Mouse (Mus musculus): ENCODE results near the gene Smyd3. TPM values are rescaled to one million over a fixed set of nuclear protein-coding genes. Genes with fewer than 3 reads are reported as not detected.

Gene Smyd3
- total RNA-seq, 2 experiments from 2014 or later: 19.8 to 22.9 TPM

- ATAC-seq (replicated peaks; ENCODE audit: poor library complexity): no peak
Observed at GRCm38 (mm10) chr1:179238639-179239038, 279.2 kb downstream of the Smyd3 start.

GRCm38 (mm10) chr1:179237989-179238388 lies 279.9 kb downstream of the Smyd3 start:
- peak; percentile 72 for ATAC-seq (replicated peaks; ENCODE audit: poor library complexity)

GRCm38 (mm10) chr1:179236217-179236840 lies 281.5 kb downstream of the Smyd3 start:
- ATAC-seq (replicated peaks; ENCODE audit: poor library complexity): no peak

- ATAC-seq (replicated peaks; ENCODE audit: poor library complexity): peak; percentile 98
Observed at GRCm38 (mm10) chr1:179231777-179232661, 285.8 kb downstream of the Smyd3 start.

GRCm38 (mm10) chr1:179229515-179229914 lies 288.3 kb downstream of the Smyd3 start:
- no peak for ATAC-seq (replicated peaks; ENCODE audit: poor library complexity)

- ATAC-seq (replicated peaks; ENCODE audit: poor library complexity): 0 out of 2 replicates have a peak, but pooled peaks have one; percentile 17
Observed at GRCm38 (mm10) chr1:179220290-179220689, 297.6 kb downstream of the Smyd3 start.

- no peak for ATAC-seq (replicated peaks; ENCODE audit: poor library complexity)
Observed at GRCm38 (mm10) chr1:179218061-179218460, 299.8 kb downstream of the Smyd3 start.

- ATAC-seq (replicated peaks; ENCODE audit: poor library complexity): no peak
Observed at GRCm38 (mm10) chr1:179217036-179217435, 300.8 kb downstream of the Smyd3 start.

GRCm38 (mm10) chr1:179213381-179213780 lies 304.5 kb downstream of the Smyd3 start:
- ATAC-seq (replicated peaks; ENCODE audit: poor library complexity): no peak

- no peak for ATAC-seq (replicated peaks; ENCODE audit: poor library complexity)
Observed at GRCm38 (mm10) chr1:179212295-179212694, 305.5 kb downstream of the Smyd3 start.

GRCm38 (mm10) chr1:179211313-179211712 lies 306.5 kb downstream of the Smyd3 start:
- ATAC-seq (replicated peaks; ENCODE audit: poor library complexity): no peak

- ATAC-seq (replicated peaks; ENCODE audit: poor library complexity): no peak
Observed at GRCm38 (mm10) chr1:179207846-179208595, 309.8 kb downstream of the Smyd3 start.

- ATAC-seq (replicated peaks; ENCODE audit: poor library complexity): no peak
Observed at GRCm38 (mm10) chr1:179207180-179207741, 310.6 kb downstream of the Smyd3 start.

- no peak for ATAC-seq (replicated peaks; ENCODE audit: poor library complexity)
Observed at GRCm38 (mm10) chr1:179198517-179199200, 319.2 kb downstream of the Smyd3 start.

GRCm38 (mm10) chr1:179197821-179198516 lies 319.9 kb downstream of the Smyd3 start:
- ATAC-seq (replicated peaks; ENCODE audit: poor library complexity): no peak

GRCm38 (mm10) chr1:179197156-179197555 lies 320.7 kb downstream of the Smyd3 start:
- no peak for ATAC-seq (replicated peaks; ENCODE audit: poor library complexity)

- peak; percentile 55 for ATAC-seq (replicated peaks; ENCODE audit: poor library complexity)
Observed at GRCm38 (mm10) chr1:179196422-179196821, 321.4 kb downstream of the Smyd3 start.

GRCm38 (mm10) chr1:179192781-179193180 lies 325.1 kb downstream of the Smyd3 start:
- no peak for ATAC-seq (replicated peaks; ENCODE audit: poor library complexity)

- ATAC-seq (replicated peaks; ENCODE audit: poor library complexity): no peak
Observed at GRCm38 (mm10) chr1:179190837-179191236, 327.0 kb downstream of the Smyd3 start.

GRCm38 (mm10) chr1:179187171-179187570 lies 330.7 kb downstream of the Smyd3 start:
- ATAC-seq (replicated peaks; ENCODE audit: poor library complexity): no peak
